11 mouse cellular contexts compared by ENCODE assay signal in genomic region chr7:25575870-25576269, GRCm38 (mm10). TPM values are rescaled to one million over a fixed set of nuclear protein-coding genes. Genes with fewer than 3 reads are reported as not detected.
DNase-seq lines count a peak whose midpoint lies in the region; ATAC-seq and TF ChIP-seq lines count a peak whose summit lies in the region.
"Had no signal": no experiment of that assay in that cellular context is flagged by ENCODE, and none has a peak within 500 bp of the region (broad histone marks: within the 10 kb centered on the region; RNA-seq: fewer than 3 reads in every experiment).

No protein-coding gene starts in this region.

- no peak overlapping the region for H3K4me2 ChIP-seq in kidney, postnatal 0 days (ENCODE audit: low read length)
- no peak overlapping the region for H3K4me2 ChIP-seq in intestine, embryonic 14.5 days (ENCODE audit: low read length)
- H3K4me2 ChIP-seq in stomach, embryonic 14.5 days (replicated peaks; ENCODE audit: low read depth, low read length): no peak overlapping the region
- H3K4me2 ChIP-seq in heart, embryonic 11.5 days: no peak overlapping the region

- no peak overlapping the region for H3K9ac ChIP-seq in kidney, postnatal 0 days (ENCODE audit: low read depth, low read length)
- H3K9ac ChIP-seq in intestine, embryonic 14.5 days (ENCODE audit: low read length): no peak overlapping the region
- H3K9ac ChIP-seq in stomach, embryonic 14.5 days (replicated peaks; ENCODE audit: low read depth, low read length): no peak overlapping the region
- H3K9ac ChIP-seq in heart, embryonic 11.5 days (ENCODE audit: low read depth, low read length): no peak overlapping the region

- no peaks in the 10 kb centered on the region for H3K27me3 ChIP-seq in kidney, postnatal 0 days (ENCODE audit: insufficient read depth, low read length)
- H3K27me3 ChIP-seq in intestine, embryonic 14.5 days (replicated peaks; ENCODE audit: control insufficient read depth, insufficient read depth, low read length): no peaks in the 10 kb centered on the region
- H3K27me3 ChIP-seq in stomach, embryonic 14.5 days (ENCODE audit: control insufficient read depth, insufficient read depth, low read length): no peaks in the 10 kb centered on the region
- H3K27me3 ChIP-seq in heart, embryonic 11.5 days (ENCODE audit: control insufficient read depth, insufficient read depth, low read length): peaks cover 3% of the 10 kb centered on the region; the same call in 1 of the 2 replicates

- no peaks in the 10 kb centered on the region for H3K9me3 ChIP-seq in kidney, postnatal 0 days (replicated peaks; ENCODE audit: low read length)
- no peaks in the 10 kb centered on the region for H3K9me3 ChIP-seq in intestine, embryonic 14.5 days (ENCODE audit: control insufficient read depth, low read length)
- H3K9me3 ChIP-seq in stomach, embryonic 14.5 days (ENCODE audit: control insufficient read depth, low read depth, low read length): no peaks in the 10 kb centered on the region
- H3K9me3 ChIP-seq in heart, embryonic 11.5 days (replicated peaks; ENCODE audit: control insufficient read depth, low read length): no peaks in the 10 kb centered on the region

- no peak for TF ChIP-seq CTCF in kidney, postnatal 0 days (IDR thresholded peaks at IDR 0.05; ENCODE audit: low read depth)

- H3K4me1 ChIP-seq in kidney, postnatal 0 days (replicated peaks; ENCODE audit: insufficient read depth, low read length): 0 out of 2 replicates have a peak, but pooled peaks cover 5% of the 10 kb centered on the region
- no peaks in the 10 kb centered on the region for H3K4me1 ChIP-seq in intestine, embryonic 14.5 days (replicated peaks; ENCODE audit: control insufficient read depth, insufficient read depth, low read length)
- H3K4me1 ChIP-seq in stomach, embryonic 14.5 days (ENCODE audit: control insufficient read depth, insufficient read depth, low read length): no peaks in the 10 kb centered on the region
- no peaks in the 10 kb centered on the region for H3K4me1 ChIP-seq in heart, embryonic 11.5 days (ENCODE audit: control insufficient read depth, insufficient read depth, low read length)

- H3K4me3 ChIP-seq in kidney, postnatal 0 days (replicated peaks; ENCODE audit: low read depth, low read length): no peak overlapping the region
- H3K4me3 ChIP-seq in intestine, embryonic 14.5 days (ENCODE audit: low read depth, low read length): no peak overlapping the region
- no peak overlapping the region for H3K4me3 ChIP-seq in stomach, embryonic 14.5 days (ENCODE audit: low read depth, low read length)
- H3K4me3 ChIP-seq in heart, embryonic 11.5 days (ENCODE audit: low read depth, low read length): no peak overlapping the region
- H3K4me3 ChIP-seq: heart, adult 2 months had no signal

- 16% methylated on average over 8 of the region's 8 CpGs for WGBS in kidney, postnatal 0 days
- 15% methylated on average over 8 of the region's 8 CpGs for WGBS in intestine, embryonic 14.5 days
- WGBS in stomach, embryonic 14.5 days: 13% methylated on average over 8 of the region's 8 CpGs
- WGBS in heart, embryonic 11.5 days (ENCODE audit: insufficient replicate concordance): 11% methylated on average over 8 of the region's 8 CpGs

- no peaks in the 10 kb centered on the region for H3K36me3 ChIP-seq in kidney, postnatal 0 days (ENCODE audit: insufficient read depth, low read length)
- no peaks in the 10 kb centered on the region for H3K36me3 ChIP-seq in intestine, embryonic 14.5 days (ENCODE audit: control insufficient read depth, insufficient read depth, low read length)
- no peaks in the 10 kb centered on the region for H3K36me3 ChIP-seq in stomach, embryonic 14.5 days (ENCODE audit: control insufficient read depth, insufficient read depth, low read length)
- H3K36me3 ChIP-seq in heart, embryonic 11.5 days (ENCODE audit: control insufficient read depth, insufficient read depth, low read length): no peaks in the 10 kb centered on the region

- peak overlapping the region; percentile 68; the same call in 1 of the 2 replicates for H3K27ac ChIP-seq in kidney, postnatal 0 days
- H3K27ac ChIP-seq in intestine, embryonic 14.5 days (ENCODE audit: low read depth): 0 out of 2 replicates have a peak overlapping the region, but pooled peaks have one; percentile 38
- H3K27ac ChIP-seq in stomach, embryonic 14.5 days (ENCODE audit: low read length): peak overlapping the region; percentile 67; the same call in 1 of the 2 replicates
- H3K27ac ChIP-seq in heart, embryonic 11.5 days (ENCODE audit: low read depth, low read length): no peak overlapping the region
- H3K27ac ChIP-seq: heart, adult 2 months had no signal

- ATAC-seq in kidney, postnatal 0 days (replicated peaks; ENCODE audit: low FRiP score, low read depth): no peak
- ATAC-seq in intestine, embryonic 14.5 days (replicated peaks; ENCODE audit: low FRiP score, low TSS enrichment, low read depth): peak; percentile 70
- ATAC-seq in stomach, embryonic 14.5 days (ENCODE audit: insufficient number of reproducible peaks, insufficient read depth, low FRiP score, low read depth): peak; percentile 84
- no peak for ATAC-seq in heart, embryonic 11.5 days (replicated peaks; ENCODE audit: insufficient number of reproducible peaks, low FRiP score, low TSS enrichment)

- DNase-seq in kidney, postnatal 0 days (ENCODE audit: low spot score): no peak
- DNase-seq in kidney, postnatal 14 days: no peak
- DNase-seq in embryo, embryonic 10.5 days (ENCODE audit: low spot score): peak; percentile 24
- peak; percentile 53 for DNase-seq in intestine, embryonic 14.5 days (ENCODE audit: low spot score)
- no peak for DNase-seq in adrenal gland, adult 2 months
- DNase-seq in right cerebral cortex, postnatal 36 days (ENCODE audit: low spot score in 2 of 2): no peak
- DNase-seq: cerebellum, adult 18-20 months; heart, adult 2 months had no signal

RNA-seq across cellular contexts. Expression of gene Ceacam2, which starts 36.2 kb away (rescaled TPM):
- polyA plus RNA-seq in kidney, postnatal 0 days (2015; fragmentation: Nextera tagmentation; extraction: Ambion mirVana): 0.07 TPM in 1 of 2 replicates, not detected in the other
- 0.08 TPM in 1 of 2 replicates, not detected in the other for polyA plus RNA-seq in intestine, embryonic 14.5 days (2014; fragmentation: Nextera tagmentation; extraction: Ambion mirVana)
- not detected in 2 replicates for polyA plus RNA-seq in stomach, embryonic 14.5 days (2014; fragmentation: Nextera tagmentation; extraction: Ambion mirVana)
- polyA plus RNA-seq in heart, embryonic 11.5 days (2014; fragmentation: Nextera tagmentation; extraction: Ambion mirVana): not detected in 2 replicates
- total RNA-seq in adrenal gland, adult 2 months (2021): 1 to 10 TPM; 1.1 to 5.0 TPM
- not detected in 2 replicates for polyA plus RNA-seq in adrenal gland, adult 2 months (2012; rRNA removed)
- total RNA-seq: liver, adult 2 months had no signal

RNA-seq across cellular contexts. Expression of gene Erich4, which starts 39.8 kb away (rescaled TPM):
- polyA plus RNA-seq in kidney, postnatal 0 days (2015; fragmentation: Nextera tagmentation; extraction: Ambion mirVana): 10.1 and 11.2 TPM in 2 replicates
- polyA plus RNA-seq in intestine, embryonic 14.5 days (2014; fragmentation: Nextera tagmentation; extraction: Ambion mirVana): 0.60 and 1.1 TPM in 2 replicates
- not detected in 2 replicates for polyA plus RNA-seq in stomach, embryonic 14.5 days (2014; fragmentation: Nextera tagmentation; extraction: Ambion mirVana)
- not detected in 2 replicates for polyA plus RNA-seq in heart, embryonic 11.5 days (2014; fragmentation: Nextera tagmentation; extraction: Ambion mirVana)
- not detected for total RNA-seq in adrenal gland, adult 2 months (2021)
- not detected in 2 replicates for polyA plus RNA-seq in adrenal gland, adult 2 months (2012; rRNA removed)
- total RNA-seq: liver, adult 2 months had no signal
- polyA plus RNA-seq: heart, adult 2 months; liver, adult 2 months had no signal

RNA-seq across cellular contexts. Expression of gene Dmac2, which starts 43.3 kb away (rescaled TPM):
- 68.6 and 68.9 TPM in 2 replicates for polyA plus RNA-seq in kidney, postnatal 0 days (2015; fragmentation: Nextera tagmentation; extraction: Ambion mirVana)
- polyA plus RNA-seq in intestine, embryonic 14.5 days (2014; fragmentation: Nextera tagmentation; extraction: Ambion mirVana): 40.9 and 43.4 TPM in 2 replicates
- 39.0 and 44.9 TPM in 2 replicates for polyA plus RNA-seq in stomach, embryonic 14.5 days (2014; fragmentation: Nextera tagmentation; extraction: Ambion mirVana)
- 52.3 and 60.3 TPM in 2 replicates for polyA plus RNA-seq in heart, embryonic 11.5 days (2014; fragmentation: Nextera tagmentation; extraction: Ambion mirVana)
- total RNA-seq in adrenal gland, adult 2 months (2021): 10 to 100 TPM; 21.4 to 35.3 TPM
- polyA plus RNA-seq in adrenal gland, adult 2 months (2012; rRNA removed): 54.0 and 54.5 TPM in 2 replicates

RNA-seq across cellular contexts. Expression of gene B3gnt8, which starts 50.6 kb away (rescaled TPM):
- 9.3 and 11.4 TPM in 2 replicates for polyA plus RNA-seq in kidney, postnatal 0 days (2015; fragmentation: Nextera tagmentation; extraction: Ambion mirVana)
- 3.9 and 5.4 TPM in 2 replicates for polyA plus RNA-seq in intestine, embryonic 14.5 days (2014; fragmentation: Nextera tagmentation; extraction: Ambion mirVana)
- polyA plus RNA-seq in stomach, embryonic 14.5 days (2014; fragmentation: Nextera tagmentation; extraction: Ambion mirVana): 6.2 and 6.5 TPM in 2 replicates
- polyA plus RNA-seq in heart, embryonic 11.5 days (2014; fragmentation: Nextera tagmentation; extraction: Ambion mirVana): 2.5 and 4.0 TPM in 2 replicates
- total RNA-seq in adrenal gland, adult 2 months (2021): 1 to 10 TPM; 1.8 to 4.5 TPM
- polyA plus RNA-seq in adrenal gland, adult 2 months (2012; rRNA removed): 11.8 and 13.0 TPM in 2 replicates

Comparison
In these comparisons a context has a peak if more than half of its experiments do, and no peak if none do; other contexts are left out.
1. ATAC-seq: peak in intestine, embryonic 14.5 days (single experiment) and stomach, embryonic 14.5 days (single experiment); none in kidney, postnatal 0 days (single experiment) and heart, embryonic 11.5 days (single experiment).
2. DNase-seq: peak in embryo, embryonic 10.5 days (single experiment) and intestine, embryonic 14.5 days (single experiment); none in kidney, postnatal 0 days (single experiment), kidney, postnatal 14 days (single experiment), adrenal gland, adult 2 months (single experiment) and right cerebral cortex, postnatal 36 days (0 of 2).